Mouse (Mus musculus): ENCODE results near the gene Mbd3. TPM values are rescaled to one million over a fixed set of nuclear protein-coding genes. Genes with fewer than 3 reads are reported as not detected.

The Mbd3 gene
- polyA plus RNA-seq, 1 experiment, result 85.7 TPM

DNA sequence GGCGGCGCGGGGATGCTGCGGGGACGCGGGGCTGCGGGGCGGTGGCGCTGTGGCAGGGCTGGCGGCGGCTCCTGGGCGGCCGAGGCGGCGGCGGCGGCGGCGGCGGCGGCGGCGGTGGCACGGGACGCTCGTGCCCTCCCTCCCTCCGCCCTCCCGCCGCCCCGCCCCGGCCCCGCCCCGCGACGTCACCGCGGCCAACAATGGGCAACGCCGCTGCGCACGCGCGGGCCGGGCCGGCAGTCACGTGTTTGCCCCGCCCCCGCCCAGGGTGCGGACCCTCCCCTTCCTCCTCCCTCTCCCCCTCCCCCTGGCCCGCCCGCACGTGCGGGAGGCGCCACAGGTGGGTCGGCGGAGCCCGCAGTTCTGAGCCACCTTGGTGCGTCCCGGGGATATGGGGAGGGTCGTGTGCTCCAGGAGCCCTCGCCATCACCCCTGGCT is 11.8 kb downstream of the Mbd3 start, which contains the start of gene Mex3d:
Gene Mex3d (minus strand): TSS at position 138 of the 438 bp plus-strand sequence.
- H3K36me3 ChIP-seq (ENCODE audit: control insufficient read depth, insufficient read depth, low read length), result peaks cover 13% of the 10 kb centered on the region
- H3K4me3 ChIP-seq (ENCODE audit: low read depth, low read length), result peak within 1 kb of the TSS; percentile 97
- peaks cover 19% of the 10 kb centered on the region for H3K4me1 ChIP-seq (ENCODE audit: control insufficient read depth, insufficient read depth, insufficient read length, low read length)
- no peaks in the 10 kb centered on the region for H3K27me3 ChIP-seq (ENCODE audit: control insufficient read depth, insufficient read depth, low read length)
- no peak within 1 kb of the TSS for H3K27ac ChIP-seq (ENCODE audit: insufficient read depth, low read depth, low read length)
- WGBS, result 10% methylated on average over 55 of the region's 61 CpGs
- TF ChIP-seq CTCF (IDR thresholded peaks at IDR 0.05; ENCODE audit: extremely low read depth, insufficient read length, insufficient replicate concordance, low read depth, low read length), result no peak
- TF ChIP-seq POLR2A (IDR thresholded peaks at IDR 0.05; ENCODE audit: low read depth, low read length), result peak; percentile 55

DNA sequence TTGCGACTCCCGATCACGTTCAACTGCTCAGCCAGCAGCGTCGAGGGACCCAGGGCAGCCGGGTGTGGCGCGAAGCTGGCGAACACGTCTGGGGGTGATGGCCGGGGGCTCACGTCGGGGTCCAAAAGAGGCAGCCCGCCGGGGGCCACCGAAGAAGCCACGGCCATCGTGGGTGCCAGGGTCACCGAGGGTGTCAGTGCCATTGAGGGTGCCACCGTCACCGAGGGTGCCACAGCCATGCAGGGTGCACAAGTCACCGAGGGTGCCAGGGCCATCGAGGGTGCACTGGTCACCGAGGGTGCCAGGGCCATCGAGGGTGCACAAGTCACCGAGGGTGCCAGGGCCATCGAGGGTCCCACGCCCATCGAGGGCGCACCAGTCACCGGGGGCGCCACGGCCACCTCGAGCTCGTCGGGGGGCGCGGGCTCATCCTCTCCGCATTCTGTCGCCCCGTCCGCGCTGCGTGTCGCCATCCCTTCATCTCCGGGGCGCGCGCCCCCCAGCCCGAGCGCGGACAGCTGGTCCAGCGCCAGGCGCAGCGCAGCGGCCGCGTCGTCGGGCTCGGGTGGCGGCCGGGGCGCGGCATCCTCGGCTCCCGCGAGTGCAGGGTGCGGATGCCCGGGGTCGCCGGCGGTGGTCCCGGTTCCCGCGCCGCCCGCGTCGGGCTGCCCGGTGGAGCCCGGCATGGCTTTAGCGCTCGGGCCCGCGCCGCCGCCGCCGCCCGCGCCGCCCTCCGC is 12.4 kb downstream of the Mbd3 start:
- no peak overlapping the region for H3K27ac ChIP-seq (ENCODE audit: insufficient read depth, low read depth, low read length)
- H3K4me1 ChIP-seq (ENCODE audit: control insufficient read depth, insufficient read depth, insufficient read length, low read length), result peaks cover 18% of the 10 kb centered on the region
- peaks cover 7% of the 10 kb centered on the region; the same call in 1 of the 2 replicates for H3K36me3 ChIP-seq (ENCODE audit: control insufficient read depth, insufficient read depth, low read length)
- whole genome bisulfite sequencing, result 1% methylated on average over 94 of the region's 94 CpGs
- TF ChIP-seq CTCF (IDR thresholded peaks at IDR 0.05; ENCODE audit: extremely low read depth, insufficient read length, insufficient replicate concordance, low read depth, low read length), result no peak
- no peak for TF ChIP-seq POLR2A (IDR thresholded peaks at IDR 0.05; ENCODE audit: low read depth, low read length)
- no peaks in the 10 kb centered on the region for H3K27me3 ChIP-seq (ENCODE audit: control insufficient read depth, insufficient read depth, low read length)
- H3K4me3 ChIP-seq (ENCODE audit: low read depth, low read length), result peak overlapping the region; percentile 61

DNA sequence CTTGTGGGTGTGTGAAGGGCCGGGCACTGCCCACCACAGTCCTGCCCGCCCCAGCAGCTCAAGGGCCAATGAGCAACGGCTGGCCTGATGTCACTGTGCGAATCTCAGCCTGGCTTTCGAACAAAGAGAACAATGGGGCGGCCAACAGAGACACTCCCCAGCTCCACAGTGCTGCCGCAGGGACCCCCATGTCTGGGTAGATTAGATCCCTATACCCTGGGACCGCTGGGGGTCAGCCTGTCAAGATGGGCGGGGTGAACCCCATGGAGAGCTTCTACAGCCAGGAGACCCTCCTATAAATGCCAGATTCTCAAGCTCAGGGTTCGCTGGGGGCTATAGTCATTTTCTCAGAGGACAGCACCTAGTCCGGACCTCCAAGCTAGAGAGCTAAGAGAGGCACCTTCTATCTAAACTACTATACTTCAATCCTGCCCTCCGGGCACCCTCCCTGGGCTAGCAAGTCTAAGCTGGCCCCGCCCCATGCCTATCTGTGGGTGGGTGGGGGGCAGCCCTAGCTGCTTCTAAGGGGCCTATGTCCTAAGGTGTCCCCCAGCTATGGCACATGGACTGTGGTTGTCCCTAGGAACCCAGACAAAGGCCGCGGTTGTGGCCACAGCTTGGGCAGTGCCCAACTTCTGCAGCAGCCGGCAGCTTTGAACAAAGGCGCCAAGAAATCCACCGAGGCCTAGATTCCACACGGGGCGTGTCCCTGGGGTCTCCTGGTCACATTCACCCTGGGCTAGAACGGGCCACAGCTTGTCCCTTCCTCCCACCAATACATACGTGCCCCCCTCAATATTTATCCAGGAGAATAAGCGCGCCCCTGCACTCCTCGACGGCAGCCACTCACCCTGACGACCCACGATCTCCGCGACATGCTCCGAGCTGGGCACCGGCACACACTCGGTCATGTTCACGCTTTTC is 13.3 kb downstream of the Mbd3 start:
- no peak overlapping the region for H3K27ac ChIP-seq (ENCODE audit: insufficient read depth, low read depth, low read length)
- peak overlapping the region; percentile 61 for H3K4me3 ChIP-seq (ENCODE audit: low read depth, low read length)
- peaks cover 18% of the 10 kb centered on the region for H3K4me1 ChIP-seq (ENCODE audit: control insufficient read depth, insufficient read depth, insufficient read length, low read length)
- 6% methylated on average over 34 of the region's 34 CpGs for WGBS
- peaks cover 9% of the 10 kb centered on the region for H3K36me3 ChIP-seq (ENCODE audit: control insufficient read depth, insufficient read depth, low read length)
- TF ChIP-seq CTCF (IDR thresholded peaks at IDR 0.05; ENCODE audit: extremely low read depth, insufficient read length, insufficient replicate concordance, low read depth, low read length), result no peak
- TF ChIP-seq POLR2A (IDR thresholded peaks at IDR 0.05; ENCODE audit: low read depth, low read length), result no peak
- H3K27me3 ChIP-seq (ENCODE audit: control insufficient read depth, insufficient read depth, low read length), result no peaks in the 10 kb centered on the region

GRCm38 (mm10) chr10:80385310-80385709 is 14.0 kb downstream of the Mbd3 start:
- 40% methylated on average over 7 of the region's 7 CpGs for WGBS
- TF ChIP-seq CTCF (IDR thresholded peaks at IDR 0.05; ENCODE audit: extremely low read depth, insufficient read length, insufficient replicate concordance, low read depth, low read length) (no peak), POLR2A (IDR thresholded peaks at IDR 0.05; ENCODE audit: low read depth, low read length) (no peak)
- Histone ChIP-seq H3K36me3 (ENCODE audit: control insufficient read depth, insufficient read depth, low read length) (peaks cover 12% of the 10 kb centered on the region), H3K4me1 (ENCODE audit: control insufficient read depth, insufficient read depth, insufficient read length, low read length) (peaks cover 18% of the 10 kb centered on the region), H3K27ac (ENCODE audit: insufficient read depth, low read depth, low read length) (no peak overlapping the region), H3K27me3 (ENCODE audit: control insufficient read depth, insufficient read depth, low read length) (no peaks in the 10 kb centered on the region), H3K4me3 (ENCODE audit: low read depth, low read length) (peak overlapping the region; percentile 61; the same call in 1 of the 2 replicates)

DNA sequence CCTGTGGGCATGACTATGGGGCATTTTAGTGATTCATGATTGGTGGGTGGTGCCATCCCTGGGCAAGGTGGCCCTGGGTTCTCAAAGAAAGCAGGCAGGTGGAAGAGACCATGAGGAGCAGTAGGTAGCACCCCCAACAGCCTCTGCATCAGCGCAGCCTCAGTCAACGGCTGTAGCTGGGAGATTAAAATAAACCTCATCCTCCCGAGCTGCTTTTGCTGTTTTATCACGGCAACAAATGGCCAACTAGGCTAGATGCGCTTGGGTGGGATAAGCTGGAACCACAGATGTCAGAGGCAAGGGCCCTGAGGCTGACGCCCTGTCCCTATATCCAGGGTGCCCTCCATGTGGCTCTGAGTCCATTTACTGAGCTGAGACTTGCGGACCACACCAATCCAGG is 14.6 kb downstream of the Mbd3 start:
- H3K27me3 ChIP-seq (ENCODE audit: control insufficient read depth, insufficient read depth, low read length), result no peaks in the 10 kb centered on the region
- peaks cover 12% of the 10 kb centered on the region for H3K36me3 ChIP-seq (ENCODE audit: control insufficient read depth, insufficient read depth, low read length)
- peaks cover 18% of the 10 kb centered on the region for H3K4me1 ChIP-seq (ENCODE audit: control insufficient read depth, insufficient read depth, insufficient read length, low read length)
- 85% methylated on average over 7 of the region's 7 CpGs for WGBS
- H3K27ac ChIP-seq (ENCODE audit: insufficient read depth, low read depth, low read length), result no peak overlapping the region
- TF ChIP-seq POLR2A (IDR thresholded peaks at IDR 0.05; ENCODE audit: low read depth, low read length) (no peak), CTCF (IDR thresholded peaks at IDR 0.05; ENCODE audit: extremely low read depth, insufficient read length, insufficient replicate concordance, low read depth, low read length) (no peak)
- H3K4me3 ChIP-seq (ENCODE audit: low read depth, low read length), result no peak overlapping the region

DNA sequence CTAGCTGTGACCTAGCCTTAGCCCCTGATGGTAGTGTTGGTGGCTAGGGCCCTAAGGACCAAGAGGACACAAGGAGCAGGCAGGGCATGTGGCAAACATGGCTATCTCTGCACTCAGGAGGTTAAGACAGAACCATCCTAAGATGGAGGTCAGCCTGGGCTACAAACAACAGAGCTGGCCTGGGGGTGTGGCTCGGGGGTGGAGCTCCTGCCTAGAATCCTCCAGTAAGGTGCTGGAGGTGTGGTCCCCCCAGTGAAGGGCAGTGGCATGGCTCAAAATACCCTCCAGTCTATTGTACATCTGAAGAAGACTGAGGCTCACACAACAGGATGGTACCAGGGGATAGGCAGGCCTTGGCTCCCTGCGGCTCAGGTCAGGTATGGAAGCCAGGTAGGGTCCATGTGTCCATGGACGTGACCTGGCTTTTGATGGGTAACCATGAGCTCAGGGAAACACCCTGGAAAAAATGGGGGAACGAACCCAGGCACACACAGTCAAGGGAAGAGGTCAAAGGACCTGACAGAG is 15.2 kb downstream of the Mbd3 start:
- WGBS, result 82% methylated on average over 4 of the region's 4 CpGs
- TF ChIP-seq CTCF (IDR thresholded peaks at IDR 0.05; ENCODE audit: extremely low read depth, insufficient read length, insufficient replicate concordance, low read depth, low read length) (no peak), POLR2A (IDR thresholded peaks at IDR 0.05; ENCODE audit: low read depth, low read length) (no peak)
- H3K36me3 ChIP-seq (ENCODE audit: control insufficient read depth, insufficient read depth, low read length), result peaks cover 12% of the 10 kb centered on the region
- peaks cover 18% of the 10 kb centered on the region for H3K4me1 ChIP-seq (ENCODE audit: control insufficient read depth, insufficient read depth, insufficient read length, low read length)
- no peak overlapping the region for H3K4me3 ChIP-seq (ENCODE audit: low read depth, low read length)
- no peaks in the 10 kb centered on the region for H3K27me3 ChIP-seq (ENCODE audit: control insufficient read depth, insufficient read depth, low read length)
- no peak overlapping the region for H3K27ac ChIP-seq (ENCODE audit: insufficient read depth, low read depth, low read length)
